Mouse (Mus musculus): Measurements from ENCODE around the gene Gm47955.

GRCm38 (mm10) chr1:82991596-82991995, 31.5 kb downstream of the Gm47955 start:
- TF ChIP-seq ZNF384 (IDR thresholded peaks at IDR 0.05; ENCODE audit: low read depth, low read length) (no peak), CHD2 (IDR thresholded peaks at IDR 0.05; ENCODE audit: low read depth, low read length) (no peak)

Data from ES-E14 (cell line).